Mouse (Mus musculus): ENCODE data around the gene Zfp78. TPM values are rescaled to one million over a fixed set of nuclear protein-coding genes. Genes with fewer than 3 reads are reported as not detected.

The Zfp78 gene
- total RNA-seq, 2 experiments from 2014 or later = 4.4 to 4.6 TPM

GRCm38 (mm10) chr7:6381431-6381830 lies 18.4 kb downstream of the Zfp78 start:
- intact Hi-C loops (cut with DNase I) = no loop called here
- DNase-seq (ENCODE audit: low spot score in 2 of 2) = no peak

GRCm38 (mm10) chr7:6383044-6383455 lies 20.0 kb downstream of the Zfp78 start, which contains the start of gene Zfp28:
Gene Zfp28 (plus strand): TSS chr7:6383295.
- intact Hi-C loops (cut with DNase I) = no loop called here

GRCm38 (mm10) chr7:6384011-6384410 lies 20.9 kb downstream of the Zfp78 start:
- intact Hi-C loops (cut with DNase I) = no loop called here

More at GRCm38 (mm10) chr7:6383044-6383455, 20.0 kb downstream of the Zfp78 start, which contains the start of gene Zfp28:
- DNase-seq (ENCODE audit: low spot score in 2 of 2) = peak; percentile 87 to 89

GRCm38 (mm10) chr7:6386995-6387394 lies 23.9 kb downstream of the Zfp78 start:
- peak in 1 of 2 experiments; percentile 17 for DNase-seq (ENCODE audit: low spot score in 2 of 2)
- intact Hi-C loops (cut with DNase I) = no loop called here

More at GRCm38 (mm10) chr7:6384011-6384410, 20.9 kb downstream of the Zfp78 start:
- DNase-seq (ENCODE audit: low spot score in 2 of 2) = no peak

GRCm38 (mm10) chr7:6388971-6389370 lies 25.9 kb downstream of the Zfp78 start:
- DNase-seq (ENCODE audit: low spot score in 2 of 2) = no peak
- intact Hi-C loops (cut with DNase I) = no loop called here

GRCm38 (mm10) chr7:6389449-6389848 lies 26.4 kb downstream of the Zfp78 start:
- DNase-seq (ENCODE audit: low spot score in 2 of 2) = no peak
- intact Hi-C loops (cut with DNase I) = no loop called here

GRCm38 (mm10) chr7:6397996-6398975 lies 35.2 kb downstream of the Zfp78 start, which contains the start of gene Smim17:
Gene Smim17 (plus strand): TSS chr7:6398715.
- intact Hi-C loops (cut with DNase I) = loop anchor here (1.0 kb wide), 1 partner anchor 16 kb away; no protein-coding TSS in a partner anchor
- DNase-seq (ENCODE audit: low spot score in 2 of 2) = peak; percentile 74

GRCm38 (mm10) chr7:6410043-6410442 lies 47.0 kb downstream of the Zfp78 start, which contains the start of gene Gm20715:
Gene Gm20715 (plus strand): TSS chr7:6410277.
- intact Hi-C loops (cut with DNase I) = no loop called here
- peak; percentile 49 to 73 for DNase-seq (ENCODE audit: low spot score in 2 of 2)

- intact Hi-C loops (cut with DNase I) = loop anchor here (2.0 kb wide), 1 partner anchor 36 kb away; no protein-coding TSS in a partner anchor
- peak; percentile 28 to 34 for DNase-seq (ENCODE audit: low spot score in 2 of 2)
Observed at GRCm38 (mm10) chr7:6414626-6415441, 51.8 kb downstream of the Zfp78 start.

- no peak for DNase-seq (ENCODE audit: low spot score in 2 of 2)
- intact Hi-C loops (cut with DNase I) = loop anchor here (2.0 kb wide), 1 partner anchor 37 kb away; no protein-coding TSS in a partner anchor
Observed at GRCm38 (mm10) chr7:6415442-6415787, 52.3 kb downstream of the Zfp78 start.

- peak; percentile 43 to 49 for DNase-seq (ENCODE audit: low spot score in 2 of 2)
- intact Hi-C loops (cut with DNase I) = loop anchor here (10.0 kb wide), 1 partner anchor 875 kb away; no protein-coding TSS in a partner anchor
Observed at GRCm38 (mm10) chr7:6419894-6420293, 56.8 kb downstream of the Zfp78 start.

GRCm38 (mm10) chr7:6429381-6429780 lies 66.3 kb downstream of the Zfp78 start:
- intact Hi-C loops (cut with DNase I) = loop anchor here (10.0 kb wide), 1 partner anchor 865 kb away; no protein-coding TSS in a partner anchor

GRCm38 (mm10) chr7:6430342-6430741 lies 67.3 kb downstream of the Zfp78 start:
- no peak for DNase-seq (ENCODE audit: low spot score in 2 of 2)
- intact Hi-C loops (cut with DNase I) = loop anchor here (5.0 kb wide), 1 partner anchor 68 kb away; the partner anchor contains the start of gene Zfp78

More at GRCm38 (mm10) chr7:6429381-6429780, 66.3 kb downstream of the Zfp78 start:
- DNase-seq (ENCODE audit: low spot score in 2 of 2) = no peak

Other genes with a start within 250 kb of the Zfp78 start
- gene Zfp787, start 207.3 kb upstream of the Zfp78 start, total RNA-seq (2021) = 10 to 100 TPM; 26.1 to 29.0 TPM
- 10 to 100 TPM; 59.9 to 62.9 TPM for gene Zfp444, start 191.1 kb upstream of the Zfp78 start, total RNA-seq (2021)
- not detected for gene Galp, start 166.2 kb upstream of the Zfp78 start, total RNA-seq (2021)
- gene Zscan5b, start 141.0 kb upstream of the Zfp78 start, total RNA-seq (2021) = not detected
- not detected for gene Epp13, start 110.6 kb upstream of the Zfp78 start, total RNA-seq (2021)
- 10 to 100 TPM; 10.4 to 11.1 TPM for gene Zfp667, start 76.7 kb upstream of the Zfp78 start, total RNA-seq (2021)
- 10 to 100 TPM in 1 of 2 experiments, 1 to 10 TPM in 1; 9.0 to 11.2 TPM for gene Zfp583, start 32.0 kb upstream of the Zfp78 start, total RNA-seq (2021)
- 1 to 10 TPM; 5.4 to 7.8 TPM for gene Gm3854, start 19.5 kb upstream of the Zfp78 start, total RNA-seq (2021)
- 1 to 10 TPM; 4.3 to 8.2 TPM for gene Zfp28, start 20.0 kb downstream of the Zfp78 start, total RNA-seq (2021)
- gene Smim17, start 35.4 kb downstream of the Zfp78 start, total RNA-seq (2021) = 10 to 100 TPM; 13.5 to 14.7 TPM
- gene Gm20715, start 47.0 kb downstream of the Zfp78 start, total RNA-seq (2021) = under 1 TPM; 0.12 to 0.18 TPM
- 1 to 10 TPM; 1.0 to 1.2 TPM for gene Olfr1344, start 75.4 kb downstream of the Zfp78 start, total RNA-seq (2021)
- under 1 TPM; 0.05 to 0.14 TPM for gene Olfr1336, start 92.9 kb downstream of the Zfp78 start, total RNA-seq (2021)
- not detected for gene Olfr1346, start 103.8 kb downstream of the Zfp78 start, total RNA-seq (2021)
- not detected for gene Olfr5, start 123.7 kb downstream of the Zfp78 start, total RNA-seq (2021)
- gene Olfr1347, start 136.5 kb downstream of the Zfp78 start, total RNA-seq (2021) = not detected
- not detected for gene Olfr1348, start 145.5 kb downstream of the Zfp78 start, total RNA-seq (2021)
- not detected for gene Olfr1349, start 159.7 kb downstream of the Zfp78 start, total RNA-seq (2021)
- gene Olfr1350, start 201.6 kb downstream of the Zfp78 start, total RNA-seq (2021) = not detected

All from left cerebral cortex, postnatal 36 days (tissue).